Mouse (Mus musculus): ENCODE data around the gene Eef1a2. TPM values are rescaled to one million over a fixed set of nuclear protein-coding genes. Genes with fewer than 3 reads are reported as not detected.
"Not testable (repeated sequence)": the region's sequence is repeated elsewhere in the genome, so short reads cannot be mapped to it uniquely, and the experiment has no call there.

The Eef1a2 gene
- polyA plus RNA-seq (2016; fragmentation: Nextera tagmentation; extraction: Ambion mirVana): 0.07 and 0.15 TPM in 2 replicates

GRCm38 (mm10) chr2:181156248-181157121, at the start of gene Eef1a2:
Gene Eef1a2 (minus strand): TSS chr2:181157014.
- H3K4me3 ChIP-seq: peak within 1 kb of the TSS; percentile 57
- 3% methylated on average over 55 of the region's 55 CpGs for WGBS
- no peaks in the 10 kb centered on the region for H3K9me3 ChIP-seq
- H3K27ac ChIP-seq: peak within 1 kb of the TSS; percentile 68
- H3K4me1 ChIP-seq: peaks cover 29% of the 10 kb centered on the region
- peaks cover 64% of the 10 kb centered on the region for H3K27me3 ChIP-seq (ENCODE audit: poor library complexity, severe bottlenecking)
- no peak for DNase-seq (ENCODE audit: extremely low spot score, low spot score)
- H3K36me3 ChIP-seq (replicated peaks): no peaks in the 10 kb centered on the region

- peaks cover 25% of the 10 kb centered on the region for H3K27me3 ChIP-seq (ENCODE audit: poor library complexity, severe bottlenecking)
- DNase-seq (ENCODE audit: extremely low spot score, low spot score): no peak
- H3K36me3 ChIP-seq (replicated peaks): no peaks in the 10 kb centered on the region
- H3K27ac ChIP-seq: no peak overlapping the region
- WGBS: 88% methylated on average over 9 of the region's 9 CpGs
- H3K4me1 ChIP-seq: no peaks in the 10 kb centered on the region
- H3K9me3 ChIP-seq: no peaks in the 10 kb centered on the region
- H3K4me3 ChIP-seq: no peak overlapping the region
Observed at GRCm38 (mm10) chr2:181206118-181206517, 49.3 kb upstream of the Eef1a2 start.

GRCm38 (mm10) chr2:181205678-181206077, 48.9 kb upstream of the Eef1a2 start:
- no peaks in the 10 kb centered on the region for H3K9me3 ChIP-seq
- H3K36me3 ChIP-seq (replicated peaks): no peaks in the 10 kb centered on the region
- no peak overlapping the region for H3K27ac ChIP-seq
- H3K4me1 ChIP-seq: no peaks in the 10 kb centered on the region
- WGBS: 91% methylated on average over 5 of the region's 5 CpGs
- peaks cover 21% of the 10 kb centered on the region for H3K27me3 ChIP-seq (ENCODE audit: poor library complexity, severe bottlenecking)
- no peak for DNase-seq (ENCODE audit: extremely low spot score, low spot score)
- H3K4me3 ChIP-seq: no peak overlapping the region

DNA sequence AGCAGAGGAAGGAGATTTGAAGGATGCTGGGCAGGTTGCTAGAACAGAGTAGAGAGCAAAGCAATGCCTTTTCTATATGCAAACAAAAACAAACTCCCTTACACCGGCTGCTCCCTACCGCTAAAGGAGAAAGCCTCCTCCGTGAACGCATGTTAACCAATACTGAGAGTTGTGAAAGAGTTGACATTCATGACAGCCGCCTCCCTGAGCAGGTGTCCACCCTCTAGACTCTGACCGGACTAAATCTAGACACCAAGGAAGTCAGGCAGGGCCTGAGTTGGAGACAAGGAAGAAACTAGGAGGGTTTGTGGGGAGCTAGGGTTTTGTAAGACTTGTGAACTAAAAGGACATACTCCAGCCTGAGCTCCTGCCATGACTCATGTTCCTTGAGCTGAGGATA, 46.1 kb upstream of the Eef1a2 start:
- DNase-seq (ENCODE audit: extremely low spot score, low spot score): no peak
- WGBS: 82% methylated on average over 6 of the region's 6 CpGs

GRCm38 (mm10) chr2:181202422-181202821, 45.6 kb upstream of the Eef1a2 start, which contains the start of gene Ptk6:
Gene Ptk6 (minus strand): TSS chr2:181202789.
- Histone ChIP-seq H3K27ac (no peak within 1 kb of the TSS), H3K4me3 (no peak within 1 kb of the TSS), H3K4me1 (no peaks in the 10 kb centered on the region), H3K27me3 (ENCODE audit: poor library complexity, severe bottlenecking) (no peaks in the 10 kb centered on the region), H3K36me3 (replicated peaks) (no peaks in the 10 kb centered on the region), H3K9me3 (no peaks in the 10 kb centered on the region)
- no peak for DNase-seq (ENCODE audit: extremely low spot score, low spot score)
- WGBS: 87% methylated on average over 3 of the region's 3 CpGs

More for the DNA sequence above, 46.1 kb upstream of the Eef1a2 start:
- no peaks in the 10 kb centered on the region for H3K36me3 ChIP-seq (replicated peaks)
- H3K9me3 ChIP-seq: no peaks in the 10 kb centered on the region
- H3K4me1 ChIP-seq: no peaks in the 10 kb centered on the region
- no peaks in the 10 kb centered on the region for H3K27me3 ChIP-seq (ENCODE audit: poor library complexity, severe bottlenecking)
- no peak overlapping the region for H3K27ac ChIP-seq
- no peak overlapping the region for H3K4me3 ChIP-seq

DNA sequence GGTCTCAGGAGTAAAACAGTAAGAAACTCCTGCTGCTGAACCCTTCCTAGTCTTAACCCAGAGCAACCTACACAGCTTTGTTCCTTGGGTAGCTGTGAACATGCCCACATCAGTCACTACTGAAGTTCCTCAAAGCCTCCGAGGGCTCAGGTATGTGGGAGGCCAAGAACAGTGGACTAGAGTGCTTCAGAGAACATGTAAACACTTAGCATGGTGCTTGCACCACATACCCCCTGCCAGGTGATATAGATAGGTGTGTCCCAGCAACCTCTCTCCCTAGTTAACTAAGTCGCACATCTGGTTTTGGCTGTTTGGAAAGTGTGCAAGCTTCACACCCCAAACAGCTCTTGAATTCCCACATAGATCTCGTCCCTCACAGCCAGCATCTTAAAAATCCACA, 44.8 kb upstream of the Eef1a2 start:
- DNase-seq (ENCODE audit: extremely low spot score, low spot score): no peak
- Histone ChIP-seq H3K27ac (no peak overlapping the region), H3K4me3 (no peak overlapping the region), H3K36me3 (replicated peaks) (no peaks in the 10 kb centered on the region), H3K4me1 (no peaks in the 10 kb centered on the region), H3K9me3 (no peaks in the 10 kb centered on the region), H3K27me3 (ENCODE audit: poor library complexity, severe bottlenecking) (no peaks in the 10 kb centered on the region)
- WGBS: 77% methylated on average over 3 of the region's 3 CpGs

- no peak overlapping the region for H3K4me3 ChIP-seq
- H3K4me1 ChIP-seq: no peaks in the 10 kb centered on the region
- no peaks in the 10 kb centered on the region for H3K9me3 ChIP-seq
- WGBS: 85% methylated on average over 4 of the region's 4 CpGs
- DNase-seq (ENCODE audit: extremely low spot score, low spot score): no peak
- no peaks in the 10 kb centered on the region for H3K27me3 ChIP-seq (ENCODE audit: poor library complexity, severe bottlenecking)
- no peak overlapping the region for H3K27ac ChIP-seq
- no peaks in the 10 kb centered on the region for H3K36me3 ChIP-seq (replicated peaks)
Observed at GRCm38 (mm10) chr2:181196628-181197300, 40.0 kb upstream of the Eef1a2 start.

- no peaks in the 10 kb centered on the region for H3K27me3 ChIP-seq (ENCODE audit: poor library complexity, severe bottlenecking)
- no peak overlapping the region for H3K4me3 ChIP-seq
- WGBS: 84% methylated on average over 3 of the region's 3 CpGs
- peaks cover 11% of the 10 kb centered on the region for H3K4me1 ChIP-seq
- no peaks in the 10 kb centered on the region for H3K9me3 ChIP-seq
- no peak for DNase-seq (ENCODE audit: extremely low spot score, low spot score)
- H3K27ac ChIP-seq: no peak overlapping the region
- H3K36me3 ChIP-seq (replicated peaks): peaks cover 18% of the 10 kb centered on the region
Observed at GRCm38 (mm10) chr2:181193044-181193443, 36.2 kb upstream of the Eef1a2 start.

GRCm38 (mm10) chr2:181191936-181192335, 35.1 kb upstream of the Eef1a2 start:
- peaks cover 18% of the 10 kb centered on the region for H3K36me3 ChIP-seq (replicated peaks)
- H3K9me3 ChIP-seq: no peaks in the 10 kb centered on the region
- no peak overlapping the region for H3K27ac ChIP-seq
- 66% methylated on average over 4 of the region's 4 CpGs for WGBS
- no peak for DNase-seq (ENCODE audit: extremely low spot score, low spot score)
- peaks cover 18% of the 10 kb centered on the region for H3K4me1 ChIP-seq
- no peak overlapping the region for H3K4me3 ChIP-seq
- H3K27me3 ChIP-seq (ENCODE audit: poor library complexity, severe bottlenecking): no peaks in the 10 kb centered on the region

DNA sequence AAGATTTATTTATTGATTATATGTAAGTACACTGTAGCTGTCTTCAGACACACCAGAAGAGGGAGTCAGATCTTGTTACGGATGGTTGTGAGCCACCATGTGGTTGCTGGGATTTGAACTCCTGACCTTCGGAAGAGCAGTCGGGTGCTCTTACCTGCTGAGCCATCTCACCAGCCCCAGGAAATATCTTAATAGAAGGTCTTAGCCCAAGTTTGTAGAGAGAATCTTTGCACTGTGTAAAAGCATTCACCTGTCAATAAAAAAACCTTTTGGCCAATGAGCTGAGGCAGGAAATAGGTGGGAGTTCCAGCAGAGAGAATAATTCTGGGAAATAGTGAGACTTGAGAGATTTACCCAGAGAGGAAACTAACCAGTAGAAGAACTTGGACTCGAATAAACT, 34.6 kb upstream of the Eef1a2 start:
- DNase-seq (ENCODE audit: extremely low spot score, low spot score); H3K27ac ChIP-seq; H3K4me3 ChIP-seq; H3K27me3 ChIP-seq (ENCODE audit: poor library complexity, severe bottlenecking); H3K9me3 ChIP-seq: not testable (repeated sequence)
- Histone ChIP-seq H3K4me1 (peaks cover 22% of the 10 kb centered on the region), H3K36me3 (replicated peaks) (peaks cover 18% of the 10 kb centered on the region)
- 75% methylated on average over 4 of the region's 4 CpGs for WGBS

DNA sequence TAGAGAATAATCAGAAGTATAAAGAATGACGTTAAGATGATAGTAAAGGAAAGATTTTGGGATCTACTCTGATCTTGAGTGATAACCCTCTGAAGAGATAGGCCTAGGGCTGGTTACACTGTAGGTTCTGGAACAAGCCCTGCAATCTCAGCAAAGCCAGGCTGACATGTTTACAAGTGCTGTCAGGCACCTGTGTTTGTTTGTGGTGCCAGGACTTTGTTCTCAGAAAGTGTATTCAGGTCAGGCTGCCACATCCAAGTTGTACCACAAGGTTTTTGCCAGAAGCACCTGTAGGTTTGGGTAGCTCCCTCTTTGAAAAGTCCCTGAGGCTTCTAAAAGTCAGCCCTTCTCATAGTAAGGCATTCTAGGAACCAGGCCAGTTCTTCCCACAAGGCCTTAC, 32.5 kb upstream of the Eef1a2 start:
- 93% methylated on average over 1 of the region's 1 CpGs for WGBS
- Histone ChIP-seq H3K36me3 (replicated peaks) (peaks cover 18% of the 10 kb centered on the region), H3K27ac (no peak overlapping the region), H3K27me3 (ENCODE audit: poor library complexity, severe bottlenecking) (no peaks in the 10 kb centered on the region), H3K4me1 (peaks cover 25% of the 10 kb centered on the region), H3K4me3 (no peak overlapping the region), H3K9me3 (no peaks in the 10 kb centered on the region)
- no peak for DNase-seq (ENCODE audit: extremely low spot score, low spot score)

DNA sequence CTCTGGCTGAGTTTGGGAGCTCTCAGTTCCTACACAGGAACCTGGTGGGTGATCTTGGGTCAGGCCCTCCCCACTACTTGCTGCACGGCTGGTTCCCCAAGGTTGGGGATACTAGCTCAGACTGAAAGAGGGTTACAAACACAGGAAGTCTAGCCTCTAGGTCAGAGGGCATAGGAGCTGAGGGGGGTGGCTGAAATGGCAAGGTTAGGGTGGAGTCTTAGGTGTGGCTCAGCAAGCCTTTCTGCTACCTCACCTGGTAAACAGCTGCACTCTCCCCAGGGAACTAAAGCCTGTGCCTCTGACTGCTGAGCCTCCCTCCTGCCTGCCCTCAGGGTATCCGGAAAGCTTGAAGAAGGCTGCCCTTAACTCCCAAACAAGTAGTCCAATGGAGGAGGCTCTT, 31.9 kb upstream of the Eef1a2 start:
- DNase-seq (ENCODE audit: extremely low spot score, low spot score): no peak
- no peaks in the 10 kb centered on the region for H3K27me3 ChIP-seq (ENCODE audit: poor library complexity, severe bottlenecking)
- peak overlapping the region; percentile 78 for H3K4me3 ChIP-seq
- H3K4me1 ChIP-seq: peaks cover 25% of the 10 kb centered on the region
- H3K27ac ChIP-seq: peak overlapping the region; percentile 97
- WGBS: 59% methylated on average over 2 of the region's 2 CpGs
- no peaks in the 10 kb centered on the region for H3K9me3 ChIP-seq
- peaks cover 18% of the 10 kb centered on the region for H3K36me3 ChIP-seq (replicated peaks)

Data from forebrain, embryonic 10.5 days (tissue).